Mouse (Mus musculus) stomach, embryonic 14.5 days (tissue): Measurements from ENCODE around the gene Clic6. TPM values are rescaled to one million over a fixed set of nuclear protein-coding genes. Genes with fewer than 3 reads are reported as not detected.

Experiments used
- ATAC-seq: fragments of 200-750 bp; cut with Nextera tagmentation; 2 replicates; pipeline ENCODE4 v1.8.0; 2017; ENCODE audit warnings: low read depth, moderate TSS enrichment; ENCODE audit not compliant: insufficient number of reproducible peaks, insufficient read depth, low FRiP score
- H3K27ac ChIP-seq: fragments of 300-500 bp; sonication (generic); 2 replicates; pipeline ENCODE4 v1.5.1; 2014; ENCODE audit warnings: mild to moderate bottlenecking, low read length, moderate library complexity, mixed read lengths
- H3K27me3 ChIP-seq: fragments of 300-500 bp; sonication (generic); 2 replicates; pipeline ENCODE4 v1.6.1; 2014; ENCODE audit warnings: low read length, control low read depth, mixed read lengths; ENCODE audit not compliant: control insufficient read depth, insufficient read depth
- H3K36me3 ChIP-seq: fragments of 300-500 bp; sonication (generic); 2 replicates; pipeline ENCODE4 v1.6.1; 2014; ENCODE audit warnings: mild to moderate bottlenecking, control low read depth, low read length, moderate library complexity, mixed read lengths; ENCODE audit not compliant: control insufficient read depth, insufficient read depth
- H3K4me1 ChIP-seq: fragments of 300-500 bp; sonication (generic); 2 replicates; pipeline ENCODE4 v1.6.1; 2014; ENCODE audit warnings: low read length, control low read depth, mixed read lengths; ENCODE audit not compliant: control insufficient read depth, insufficient read depth
- H3K4me2 ChIP-seq: fragments of 300-500 bp; sonication (generic); replicated peaks from 2 replicates; pipeline ENCODE4 v1.6.1; 2014; ENCODE audit warnings: low read depth, low read length, control low read depth
- H3K4me3 ChIP-seq: fragments of 300-500 bp; sonication (generic); 2 replicates; pipeline ENCODE4 v1.5.1; 2014; ENCODE audit warnings: low read depth, low read length, control low read depth
- H3K9ac ChIP-seq: fragments of 300-500 bp; sonication (generic); replicated peaks from 2 replicates; pipeline ENCODE4 v1.6.1; 2014; ENCODE audit warnings: low read depth, mild to moderate bottlenecking, control low read depth, low read length, moderate library complexity, mixed read lengths
- H3K9me3 ChIP-seq: fragments of 300-500 bp; sonication (generic); 2 replicates; pipeline ENCODE4 v1.6.1; 2016; ENCODE audit warnings: low read depth, low read length, control low read depth; ENCODE audit not compliant: control insufficient read depth
- WGBS: fragments of 180-500 bp; shearing (Covaris S2); extraction: QIAGEN DNeasy Blood & Tissue Kit; methylation state at CpG from one replicate; pipeline ENCODE4 v1.1.7; 2014; 5-methylcytosine and 5-hydroxymethylcytosine counted together
- polyA plus RNA-seq: library from polyadenylated mRNA; unstranded; fragments of >200 nt; fragmentation: Nextera tagmentation; extraction: Ambion mirVana; gene quantifications from 2 replicates; pipeline ENCODE4 v1.2.1, GENCODE M21; 2014

Clic6 gene
- polyA plus RNA-seq, 1 experiment from 2014 or later, result 9.2 TPM

GRCm38 (mm10) chr16:92519820-92520492, 34.4 kb downstream of the Clic6 start:
- Histone ChIP-seq H3K36me3 (no peaks in the 10 kb centered on the region), H3K9me3 (no peaks in the 10 kb centered on the region), H3K4me1 (0 out of 2 replicates have a peak, but pooled peaks cover 3% of the 10 kb centered on the region), H3K4me3 (no peak overlapping the region), H3K27me3 (no peaks in the 10 kb centered on the region), H3K27ac (no peak overlapping the region), H3K9ac (no peak overlapping the region), H3K4me2 (no peak overlapping the region)
- WGBS, result 54% methylated on average over 13 of the region's 13 CpGs
- no peak for ATAC-seq

DNA sequence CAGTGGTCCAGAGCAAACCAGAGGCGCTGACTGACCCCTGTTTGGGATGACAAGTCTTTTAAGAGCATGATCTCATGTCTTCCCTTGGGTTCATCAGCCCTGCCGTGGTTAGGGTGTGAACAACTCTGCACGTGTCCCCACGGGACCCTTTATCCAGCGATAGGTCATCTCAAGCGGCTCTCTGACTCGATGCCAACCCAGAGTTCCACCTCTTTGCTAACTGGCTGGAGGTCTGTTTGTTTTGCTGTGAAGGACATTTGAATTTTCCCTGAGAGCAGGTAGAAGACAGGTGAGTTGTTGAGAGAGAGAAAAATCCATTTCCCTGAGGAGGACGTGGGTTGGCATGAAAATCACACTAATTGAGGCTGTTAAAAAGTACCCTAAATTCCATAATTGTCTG, 37.8 kb downstream of the Clic6 start:
- 67% methylated on average over 8 of the region's 8 CpGs for WGBS
- Histone ChIP-seq H3K4me2 (no peak overlapping the region), H3K27me3 (no peaks in the 10 kb centered on the region), H3K9me3 (no peaks in the 10 kb centered on the region), H3K36me3 (no peaks in the 10 kb centered on the region), H3K4me1 (no peaks in the 10 kb centered on the region), H3K4me3 (no peak overlapping the region), H3K27ac (no peak overlapping the region), H3K9ac (no peak overlapping the region)
- ATAC-seq, result no peak

GRCm38 (mm10) chr16:92524651-92525050, 39.1 kb downstream of the Clic6 start:
- ATAC-seq, result no peak
- Histone ChIP-seq H3K36me3 (no peaks in the 10 kb centered on the region), H3K4me1 (no peaks in the 10 kb centered on the region), H3K4me3 (no peak overlapping the region), H3K4me2 (no peak overlapping the region), H3K27me3 (no peaks in the 10 kb centered on the region), H3K9ac (no peak overlapping the region), H3K27ac (no peak overlapping the region), H3K9me3 (peaks cover 3% of the 10 kb centered on the region; the same call in 1 of the 2 replicates)
- WGBS, result 86% methylated on average over 8 of the region's 8 CpGs

DNA sequence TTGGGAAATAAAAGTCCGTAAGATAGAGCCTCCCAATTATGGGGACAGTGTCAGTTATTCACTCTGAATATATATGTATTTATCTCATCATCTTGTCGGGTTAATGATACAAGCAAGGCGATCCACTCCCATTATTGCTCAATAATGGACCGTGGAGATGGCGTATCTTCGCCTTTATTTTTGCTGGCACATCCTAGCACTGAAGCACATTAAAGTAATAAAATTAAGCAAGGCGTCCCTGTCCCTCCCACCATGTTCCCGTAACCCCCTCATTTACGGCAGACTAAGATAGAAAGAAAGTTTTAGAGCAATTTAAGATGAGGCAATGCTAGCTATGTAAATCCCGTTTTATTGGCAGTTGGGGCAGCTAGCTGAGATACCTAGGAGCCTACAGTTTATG, 40.4 kb downstream of the Clic6 start:
- H3K9me3 ChIP-seq, result peaks cover 3% of the 10 kb centered on the region; the same call in 1 of the 2 replicates
- no peaks in the 10 kb centered on the region for H3K4me1 ChIP-seq
- H3K9ac ChIP-seq, result no peak overlapping the region
- H3K36me3 ChIP-seq, result no peaks in the 10 kb centered on the region
- no peak overlapping the region for H3K27ac ChIP-seq
- no peak for ATAC-seq
- H3K27me3 ChIP-seq, result no peaks in the 10 kb centered on the region
- H3K4me2 ChIP-seq, result no peak overlapping the region
- no peak overlapping the region for H3K4me3 ChIP-seq
- 84% methylated on average over 10 of the region's 10 CpGs for WGBS

DNA sequence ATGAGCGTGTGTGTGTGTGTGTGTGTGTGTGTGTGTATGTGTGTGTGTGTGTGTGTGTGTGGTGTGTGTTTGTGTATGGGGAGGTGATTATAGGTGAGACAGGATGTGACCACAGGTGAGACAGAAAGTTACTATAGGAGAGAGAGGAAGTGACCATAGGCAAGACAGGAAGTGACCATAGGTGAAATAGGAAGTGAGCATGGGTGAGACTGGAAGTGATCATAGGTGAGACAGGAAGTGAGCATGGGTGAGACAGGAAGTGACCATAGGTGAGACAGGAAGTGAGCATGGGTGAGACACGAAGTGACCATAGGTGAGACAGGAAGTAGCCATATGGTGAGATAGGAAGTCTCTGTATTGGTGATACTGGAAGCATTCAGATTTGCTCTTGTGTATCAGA, 49.7 kb downstream of the Clic6 start:
- Histone ChIP-seq H3K27me3 (no peaks in the 10 kb centered on the region), H3K4me2 (no peak overlapping the region), H3K9ac (no peak overlapping the region), H3K9me3 (no peaks in the 10 kb centered on the region), H3K27ac (no peak overlapping the region), H3K36me3 (no peaks in the 10 kb centered on the region), H3K4me3 (no peak overlapping the region), H3K4me1 (no peaks in the 10 kb centered on the region)
- ATAC-seq, result no peak
- 94% methylated on average over 2 of the region's 2 CpGs for WGBS

DNA sequence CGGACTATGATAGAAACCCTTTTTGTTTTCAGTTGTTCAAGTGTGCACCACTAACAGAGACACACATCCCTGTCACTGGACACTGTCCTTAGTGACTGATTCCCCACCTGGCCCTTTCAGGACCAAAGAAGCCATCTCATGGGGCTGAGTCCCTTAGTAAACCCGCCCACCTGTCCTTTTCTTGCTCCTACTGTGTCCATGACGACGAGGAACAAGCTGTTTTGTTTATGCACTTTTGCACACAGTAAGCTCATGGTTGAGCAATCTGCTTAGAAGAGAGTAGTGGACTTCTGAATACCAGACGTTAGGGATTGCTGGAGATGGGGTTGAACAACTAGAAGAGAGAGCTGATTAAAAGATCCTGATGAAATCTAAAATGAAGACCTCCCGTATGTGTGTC, 52.8 kb downstream of the Clic6 start:
- Histone ChIP-seq H3K4me2 (no peak overlapping the region), H3K9me3 (no peaks in the 10 kb centered on the region), H3K27ac (no peak overlapping the region), H3K4me3 (no peak overlapping the region), H3K36me3 (no peaks in the 10 kb centered on the region), H3K9ac (no peak overlapping the region), H3K27me3 (no peaks in the 10 kb centered on the region), H3K4me1 (no peaks in the 10 kb centered on the region)
- 78% methylated on average over 6 of the region's 6 CpGs for WGBS
- ATAC-seq, result no peak

GRCm38 (mm10) chr16:92544264-92544663, 58.7 kb downstream of the Clic6 start:
- Histone ChIP-seq H3K4me2 (no peak overlapping the region), H3K27ac (no peak overlapping the region), H3K27me3 (no peaks in the 10 kb centered on the region), H3K4me3 (no peak overlapping the region), H3K9ac (no peak overlapping the region), H3K4me1 (no peaks in the 10 kb centered on the region), H3K9me3 (no peaks in the 10 kb centered on the region), H3K36me3 (no peaks in the 10 kb centered on the region)
- WGBS, result 45% methylated on average over 1 of the region's 1 CpGs
- ATAC-seq, result no peak

- Histone ChIP-seq H3K4me2 (no peak overlapping the region), H3K4me1 (no peaks in the 10 kb centered on the region), H3K36me3 (no peaks in the 10 kb centered on the region), H3K9me3 (no peaks in the 10 kb centered on the region), H3K27ac (no peak overlapping the region), H3K9ac (no peak overlapping the region), H3K4me3 (no peak overlapping the region), H3K27me3 (no peaks in the 10 kb centered on the region)
- WGBS, result 92% methylated on average over 9 of the region's 9 CpGs
- ATAC-seq, result no peak
These were observed 63.1 kb downstream of the Clic6 start for GRCm38 (mm10) chr16:92548651-92549050.
